Mouse (Mus musculus) ES-Bruce4 (cell line): ENCODE data around the gene Gal3st3.

Experiments
- CTCF ChIP-seq: IDR thresholded peaks from one replicate; pipeline ENCODE4 v1.8.1; 2011; ENCODE audit warnings: low read depth, low read length
- EP300 ChIP-seq: IDR thresholded peaks from 2 replicates; pipeline ENCODE4 v1.6.1; 2011; ENCODE audit warnings: low read depth, low read length; ENCODE audit not compliant: insufficient read depth
- POLR2A ChIP-seq: IDR thresholded peaks from one replicate; pipeline ENCODE4 v1.8.1; 2011; ENCODE audit warnings: low read length; ENCODE audit not compliant: insufficient read depth

- TF ChIP-seq EP300 (no peak), CTCF (no peak), POLR2A (no peak)
These were observed 2.4 kb upstream of the Gal3st3 start for GRCm38 (mm10) chr19:5295736-5296075.
